Mouse (Mus musculus) myocyte (in vitro differentiated cells): ENCODE results near the gene Rgs3. TPM values are rescaled to one million over a fixed set of nuclear protein-coding genes. Genes with fewer than 3 reads are reported as not detected.

Experiments used
- H3K27me3 ChIP-seq: one replicate; pipeline ENCODE4 v1.6.1; 2011; ENCODE audit not compliant: control insufficient read depth, insufficient read depth, insufficient read length
- H3K36me3 ChIP-seq: one replicate; pipeline ENCODE4 v1.6.1; 2011; ENCODE audit not compliant: control insufficient read depth, insufficient read depth
- H3K4me2 ChIP-seq: one replicate; pipeline ENCODE4 v1.6.1; 2011; ENCODE audit warnings: low read depth, control low read depth
- H3K4me3 ChIP-seq: one replicate; pipeline ENCODE4 v1.5.1; 2011; ENCODE audit warnings: mild to moderate bottlenecking, control low read depth, moderate library complexity
- H3K79me2 ChIP-seq: one replicate; pipeline ENCODE4 v1.6.1; 2011; ENCODE audit not compliant: control insufficient read depth, insufficient read depth
- H3ac ChIP-seq: one replicate; pipeline ENCODE4 v1.6.1; 2011; ENCODE audit not compliant: control insufficient read depth, insufficient read length
- CEBPB ChIP-seq: IDR thresholded peaks from 2 replicates; pipeline ENCODE4 v1.6.1; 2011; ENCODE audit warnings: mild to moderate bottlenecking, moderate library complexity; ENCODE audit not compliant: poor library complexity, insufficient read depth, severe bottlenecking
- E2F4 ChIP-seq: IDR thresholded peaks from one replicate; pipeline ENCODE4 v1.6.1; 2011; ENCODE audit warnings: mild to moderate bottlenecking, control low read depth, moderate library complexity; ENCODE audit not compliant: insufficient read depth
- MAX ChIP-seq: IDR thresholded peaks from one replicate; pipeline ENCODE4 v1.6.1; 2011; ENCODE audit warnings: low read depth, mild to moderate bottlenecking, control low read depth
- MYOD1 ChIP-seq, 3 experiments: IDR thresholded peaks; one replicate each; pipeline ENCODE4 v1.6.1; 2011; ENCODE audit warnings: control low read depth in 2 of 3, low read depth in 2 of 3, mild to moderate bottlenecking in 2 of 3, moderate library complexity in 1 of 3; ENCODE audit not compliant: insufficient read length in 2 of 3, control insufficient read depth in 1 of 3
- MYOG ChIP-seq, 3 experiments: IDR thresholded peaks; one replicate each; pipeline ENCODE4 v1.6.1; 2011; ENCODE audit warnings: control low read depth in 2 of 3, low read depth in 2 of 3, mild to moderate bottlenecking in 2 of 3; ENCODE audit not compliant: insufficient read length in 2 of 3, control insufficient read depth in 1 of 3, insufficient read depth in 1 of 3
- POLR2A ChIP-seq: IDR thresholded peaks from one replicate; pipeline ENCODE4 v1.6.1; 2011; ENCODE audit warnings: low read depth, mild to moderate bottlenecking, control low read depth, moderate library complexity; ENCODE audit not compliant: insufficient read length
- POLR2AphosphoS2 ChIP-seq: IDR thresholded peaks from one replicate; pipeline ENCODE4 v1.6.1; 2011; ENCODE audit warnings: low read depth, control low read depth; ENCODE audit not compliant: insufficient read length
- REST ChIP-seq: IDR thresholded peaks from one replicate; pipeline ENCODE4 v1.6.1; 2011; ENCODE audit warnings: mild to moderate bottlenecking, control low read depth, moderate library complexity; ENCODE audit not compliant: insufficient read depth, insufficient read length
- SRF ChIP-seq: IDR thresholded peaks from one replicate; pipeline ENCODE4 v1.6.1; 2011; ENCODE audit warnings: low read depth; ENCODE audit not compliant: control insufficient read depth, insufficient read length
- TCF12 ChIP-seq: IDR thresholded peaks from one replicate; pipeline ENCODE4 v1.6.1; 2011; ENCODE audit warnings: mild to moderate bottlenecking, control low read depth; ENCODE audit not compliant: poor library complexity, insufficient read depth, severe bottlenecking
- TCF3 ChIP-seq: IDR thresholded peaks from one replicate; pipeline ENCODE4 v1.6.1; 2011; ENCODE audit warnings: low read depth, control low read depth; ENCODE audit not compliant: insufficient read length
- USF1 ChIP-seq: IDR thresholded peaks from one replicate; pipeline ENCODE4 v1.6.1; 2011; ENCODE audit warnings: low read depth, mild to moderate bottlenecking, control low read depth, moderate library complexity
- polyA plus RNA-seq: library from polyadenylated mRNA; unstranded; fragments of >200 nt; fragmentation: generic; extraction: Trizol; gene quantifications from one replicate; pipeline ENCODE4 v1.2.1, GENCODE M21; 2012; ENCODE audit warnings: missing spikeins

Gene Rgs3
- polyA plus RNA-seq, 1 experiment = 40.4 TPM

DNA sequence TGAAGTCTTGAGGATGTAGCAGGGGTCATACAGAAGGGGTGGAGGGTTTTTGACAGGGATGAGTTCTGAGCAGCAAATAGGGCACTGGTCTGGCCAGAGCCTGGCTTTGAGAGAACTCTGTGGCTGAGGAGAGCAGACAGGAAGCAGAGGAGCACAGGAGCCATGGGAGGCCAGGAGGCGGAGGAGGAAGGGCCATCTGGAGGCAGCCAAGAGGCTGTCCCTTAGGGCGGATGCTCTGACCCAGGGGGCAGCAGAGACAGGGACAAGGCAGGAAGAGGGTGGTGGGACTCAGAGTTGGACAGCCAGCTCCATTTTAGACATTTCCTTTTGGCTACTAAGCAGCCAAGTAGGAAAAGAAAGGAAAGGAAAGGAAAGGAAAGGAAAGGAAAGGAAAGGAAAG lies 43.6 kb upstream of the Rgs3 start:
- H3K27me3 ChIP-seq = no peaks in the 10 kb centered on the region
- H3K4me3 ChIP-seq = no peak overlapping the region
- H3K4me2 ChIP-seq = no peak overlapping the region
- H3K36me3 ChIP-seq = peaks cover 21% of the 10 kb centered on the region
- H3K79me2 ChIP-seq = no peaks in the 10 kb centered on the region
- no peak overlapping the region for H3ac ChIP-seq
- no peak for TF ChIP-seq SRF
- no peak for TF ChIP-seq E2F4
- TF ChIP-seq TCF12 = no peak
- no peak for TF ChIP-seq MYOG (IDR thresholded peaks at IDR 0.05; ENCODE audit: control insufficient read depth in 1 of 3, insufficient read depth in 1 of 3, insufficient read length in 2 of 3, low read depth in 2 of 3)
- no peak for TF ChIP-seq TCF3
- TF ChIP-seq POLR2AphosphoS2 = no peak
- TF ChIP-seq MYOD1 (IDR thresholded peaks at IDR 0.05; ENCODE audit: control insufficient read depth in 1 of 3, insufficient read length in 2 of 3, low read depth in 2 of 3) = no peak
- TF ChIP-seq USF1 = no peak
- no peak for TF ChIP-seq REST
- TF ChIP-seq POLR2A = no peak
- TF ChIP-seq MAX = no peak
- TF ChIP-seq CEBPB = no peak

DNA sequence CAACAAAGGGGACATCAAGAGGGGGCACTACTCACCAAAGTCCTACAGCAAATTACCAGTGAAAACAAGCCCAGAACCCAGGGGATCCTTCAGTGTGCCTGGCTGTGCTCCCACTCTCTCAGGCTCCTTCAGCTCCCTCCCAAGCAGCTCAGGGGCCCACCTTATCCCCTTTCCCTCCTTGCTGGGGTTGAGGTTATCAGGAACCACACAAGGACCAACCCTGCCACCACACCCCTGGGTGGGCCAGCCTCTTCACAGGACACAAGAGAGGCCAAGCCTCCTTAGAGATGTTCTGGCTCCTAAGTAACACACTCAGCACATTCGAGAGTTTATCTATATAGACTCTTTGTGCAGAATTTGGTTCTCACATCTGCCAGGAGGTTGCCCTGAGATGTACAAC lies 43.1 kb upstream of the Rgs3 start:
- Histone ChIP-seq H3ac (no peak overlapping the region), H3K27me3 (no peaks in the 10 kb centered on the region), H3K36me3 (peaks cover 16% of the 10 kb centered on the region), H3K79me2 (no peaks in the 10 kb centered on the region), H3K4me2 (no peak overlapping the region), H3K4me3 (no peak overlapping the region)
- TF ChIP-seq E2F4 = no peak
- no peak for TF ChIP-seq POLR2AphosphoS2
- no peak for TF ChIP-seq USF1
- no peak for TF ChIP-seq CEBPB

DNA sequence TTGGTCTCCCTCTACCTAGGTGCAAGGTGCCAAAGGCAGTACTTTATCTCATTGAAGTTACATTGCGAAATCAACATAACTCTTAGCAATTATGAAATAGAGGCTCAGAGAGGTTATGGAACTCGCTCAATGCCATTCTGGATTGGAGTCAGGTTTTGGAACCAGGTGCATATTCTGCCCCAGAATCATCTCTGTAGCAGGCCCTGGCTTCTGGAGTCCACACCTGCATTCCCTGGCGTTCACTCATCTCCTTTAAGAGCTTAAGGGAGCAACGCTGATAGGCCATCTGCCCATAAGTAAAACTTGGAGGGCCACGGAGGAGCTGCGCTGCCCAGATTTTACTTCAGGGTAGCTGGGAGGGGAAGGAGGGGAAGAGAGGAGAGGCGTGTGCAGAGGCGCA lies 42.6 kb upstream of the Rgs3 start:
- Histone ChIP-seq H3K4me3 (no peak overlapping the region), H3K27me3 (no peaks in the 10 kb centered on the region), H3ac (no peak overlapping the region), H3K79me2 (no peaks in the 10 kb centered on the region), H3K4me2 (no peak overlapping the region), H3K36me3 (peaks cover 12% of the 10 kb centered on the region)
- TF ChIP-seq POLR2AphosphoS2 (no peak), E2F4 (no peak), REST (no peak), MAX (no peak), USF1 (no peak), SRF (no peak), TCF12 (no peak), TCF3 (no peak), CEBPB (no peak), MYOG (IDR thresholded peaks at IDR 0.05; ENCODE audit: control insufficient read depth in 1 of 3, insufficient read depth in 1 of 3, insufficient read length in 2 of 3, low read depth in 2 of 3) (no peak), POLR2A (no peak), MYOD1 (IDR thresholded peaks at IDR 0.05; ENCODE audit: control insufficient read depth in 1 of 3, insufficient read length in 2 of 3, low read depth in 2 of 3) (no peak)

DNA sequence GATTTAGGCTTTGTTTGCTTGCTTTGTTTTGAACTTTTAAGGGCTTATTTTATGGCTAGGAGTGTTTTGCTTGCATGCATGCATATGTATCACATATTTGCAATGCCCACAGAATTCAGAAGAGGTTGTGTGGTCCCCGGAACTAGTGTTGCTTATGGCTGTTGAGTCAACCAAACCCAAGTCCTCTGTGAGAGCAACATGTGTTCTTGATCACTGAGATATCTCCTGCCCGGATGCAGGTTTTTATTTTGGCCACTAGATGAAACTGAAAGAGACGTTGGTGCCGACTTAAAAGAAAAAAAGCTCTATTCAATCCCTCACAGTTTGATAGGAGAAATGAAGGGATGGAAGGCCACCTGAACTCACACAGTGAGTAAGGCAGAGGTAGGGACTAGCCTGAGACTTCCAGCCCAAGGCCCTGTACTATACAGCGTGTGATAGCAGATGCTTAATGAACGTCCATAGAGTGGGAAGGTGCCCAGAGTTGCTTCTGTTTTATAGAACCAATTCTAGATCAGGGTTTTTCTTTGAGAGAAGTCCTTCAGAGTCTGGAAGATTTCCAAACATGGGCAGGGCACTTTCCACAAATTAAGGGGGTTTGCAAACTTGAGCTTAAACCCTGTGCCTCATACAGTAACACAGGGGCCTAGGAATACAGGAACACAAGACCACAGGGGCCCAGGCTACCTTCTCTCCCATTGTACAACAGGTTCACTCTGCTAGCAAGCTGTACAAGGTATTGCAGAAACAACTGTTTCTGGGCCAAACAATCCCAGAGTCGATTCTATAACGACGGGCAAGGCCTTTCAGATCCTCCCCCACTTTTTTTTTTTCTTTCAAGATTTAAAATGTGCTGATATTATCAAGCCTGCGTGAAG lies 41.9 kb upstream of the Rgs3 start:
- Histone ChIP-seq H3K4me2 (no peak overlapping the region), H3ac (no peak overlapping the region), H3K27me3 (no peaks in the 10 kb centered on the region), H3K79me2 (no peaks in the 10 kb centered on the region), H3K4me3 (peak overlapping the region; percentile 63), H3K36me3 (peaks cover 7% of the 10 kb centered on the region)
- TF ChIP-seq TCF12 = no peak
- no peak for TF ChIP-seq MAX
- TF ChIP-seq POLR2AphosphoS2 = no peak
- no peak for TF ChIP-seq CEBPB
- no peak for TF ChIP-seq USF1
- no peak for TF ChIP-seq E2F4
- no peak for TF ChIP-seq TCF3

DNA sequence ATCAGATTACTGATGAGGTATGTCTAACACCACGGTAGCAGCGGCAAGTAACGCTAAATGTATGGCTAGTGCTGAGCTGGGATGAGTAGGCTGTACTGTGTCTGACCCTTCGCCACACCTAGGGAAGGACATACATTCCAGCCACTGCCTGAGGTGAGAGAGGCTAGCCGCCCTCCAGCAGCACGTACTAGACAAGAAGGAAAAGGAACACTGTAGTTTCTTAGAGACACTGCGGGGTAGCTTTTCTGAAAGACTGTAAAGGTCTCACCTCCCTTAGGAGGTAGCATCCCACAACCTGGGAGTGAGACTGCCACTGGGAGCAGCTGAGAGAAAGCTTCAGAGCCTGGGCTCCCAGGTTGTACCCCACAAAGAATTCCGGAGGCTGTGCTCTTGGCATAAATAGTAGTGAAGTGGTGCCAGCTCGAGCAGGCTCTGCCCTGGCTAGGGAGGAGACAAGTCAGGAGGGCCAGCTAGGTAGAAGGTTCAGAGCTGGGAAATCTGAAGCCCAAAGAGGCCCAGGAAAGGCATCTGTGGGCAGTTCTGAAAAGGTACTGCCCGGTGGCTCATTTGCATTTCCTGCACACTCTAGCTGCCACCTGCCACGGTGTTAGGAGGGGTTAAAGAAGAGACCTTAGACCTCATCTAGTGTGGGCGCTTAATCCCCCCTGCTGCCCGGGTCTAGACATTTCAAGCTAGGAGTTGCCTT lies 41.1 kb upstream of the Rgs3 start:
- Histone ChIP-seq H3ac (no peak overlapping the region), H3K79me2 (peaks cover under 1% of the 10 kb centered on the region), H3K27me3 (no peaks in the 10 kb centered on the region), H3K36me3 (peaks cover 3% of the 10 kb centered on the region), H3K4me2 (peak overlapping the region; percentile 91), H3K4me3 (peak overlapping the region; percentile 63)
- TF ChIP-seq CEBPB (no peak), MAX (no peak), REST (no peak)
